Mouse (Mus musculus) kidney, postnatal 0 days (tissue): ENCODE results near the gene Chd4. TPM values are rescaled to one million over a fixed set of nuclear protein-coding genes. Genes with fewer than 3 reads are reported as not detected.

Experiments used
- ATAC-seq: fragments of 200-750 bp; cut with Nextera tagmentation; replicated peaks from 2 replicates; pipeline ENCODE4 v1.8.0; 2017; ENCODE audit warnings: low read depth, moderate number of reproducible peaks, moderate TSS enrichment, moderate library complexity; ENCODE audit not compliant: low FRiP score
- DNase-seq: peaks from one replicate; pipeline ENCODE4 v3.0.0-alpha.2; 2016; ENCODE audit warnings: low spot score
- H3K27ac ChIP-seq: fragments of 300-500 bp; sonication (generic); 2 replicates; pipeline ENCODE4 v1.5.1; 2014; ENCODE audit warnings: mild to moderate bottlenecking
- H3K27me3 ChIP-seq: fragments of 300-500 bp; sonication (generic); 2 replicates; pipeline ENCODE4 v1.6.1; 2014; ENCODE audit warnings: low read length, mixed read lengths; ENCODE audit not compliant: insufficient read depth
- H3K36me3 ChIP-seq: fragments of 300-500 bp; sonication (generic); 2 replicates; pipeline ENCODE4 v1.6.1; 2014; ENCODE audit warnings: low read length, mixed read lengths; ENCODE audit not compliant: insufficient read depth
- H3K4me1 ChIP-seq: fragments of 300-500 bp; sonication (generic); replicated peaks from 2 replicates; pipeline ENCODE4 v1.6.1; 2014; ENCODE audit warnings: antibody characterized with exemption, low read length, mixed read lengths; ENCODE audit not compliant: insufficient read depth
- H3K4me2 ChIP-seq: fragments of 300-500 bp; sonication (generic); 2 replicates; pipeline ENCODE4 v1.6.1; 2014; ENCODE audit warnings: mild to moderate bottlenecking, low read length, moderate library complexity, mixed read lengths
- H3K4me3 ChIP-seq: fragments of 300-500 bp; sonication (generic); replicated peaks from 2 replicates; pipeline ENCODE4 v1.5.1; 2014; ENCODE audit warnings: low read depth, low read length
- H3K9ac ChIP-seq: fragments of 300-500 bp; sonication (generic); 2 replicates; pipeline ENCODE4 v1.6.1; 2014; ENCODE audit warnings: low read depth, low read length
- H3K9me3 ChIP-seq: fragments of 300-500 bp; sonication (generic); replicated peaks from 2 replicates; pipeline ENCODE4 v1.6.1; 2016; ENCODE audit warnings: low read length, inconsistent platforms, mixed read lengths
- CTCF ChIP-seq: IDR thresholded peaks from 2 replicates; pipeline ENCODE4 v1.5.1; 2016; ENCODE audit warnings: antibody characterized with exemption, low read depth, mild to moderate bottlenecking, moderate library complexity
- WGBS: fragments of 180-500 bp; shearing (Covaris S2); extraction: QIAGEN DNeasy Blood & Tissue Kit; methylation state at CpG from one replicate; pipeline ENCODE4 v1.1.7; 2014; 5-methylcytosine and 5-hydroxymethylcytosine counted together
- microRNA-seq: library from miRNA; unstranded; fragments of <30 nt; microRNA quantifications from one replicate; pipeline ENCODE4, GENCODE M21; 2016
- polyA plus RNA-seq: library from polyadenylated mRNA; unstranded; fragments of >200 nt; fragmentation: Nextera tagmentation; extraction: Ambion mirVana; gene quantifications from 2 replicates; pipeline ENCODE4 v1.2.1, GENCODE M21; 2015

Chd4 gene
- polyA plus RNA-seq, 1 experiment from 2014 or later: 64.2 TPM

DNA sequence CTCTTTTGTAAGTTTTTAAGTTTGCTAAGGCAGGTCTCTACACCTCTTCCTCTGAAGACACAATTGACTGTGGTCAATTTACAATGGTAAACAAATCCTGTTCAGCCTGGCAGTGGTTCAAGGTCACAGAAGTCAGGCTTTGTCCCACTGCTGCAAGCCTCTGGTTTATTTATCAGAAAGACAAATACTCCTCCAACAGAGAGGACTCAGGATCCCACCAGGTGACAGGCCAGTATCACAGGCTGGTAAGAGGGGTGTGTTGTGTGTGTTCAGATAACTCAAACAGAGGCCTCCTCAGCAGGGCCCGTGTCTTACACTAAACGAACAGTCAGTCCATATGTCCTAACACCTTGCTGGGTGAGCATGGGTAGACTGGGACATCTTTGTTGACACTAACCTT is 76.7 kb downstream of the Chd4 start:
- DNase-seq: no peak
- WGBS: 83% methylated on average over 2 of the region's 2 CpGs
- Histone ChIP-seq H3K27ac (no peak overlapping the region), H3K4me2 (no peak overlapping the region), H3K4me1 (peaks cover 2% of the 10 kb centered on the region), H3K36me3 (peaks cover 76% of the 10 kb centered on the region), H3K27me3 (no peaks in the 10 kb centered on the region), H3K9me3 (no peaks in the 10 kb centered on the region), H3K9ac (no peak overlapping the region), H3K4me3 (no peak overlapping the region)
- no peak for ATAC-seq
- no peak for TF ChIP-seq CTCF

DNA sequence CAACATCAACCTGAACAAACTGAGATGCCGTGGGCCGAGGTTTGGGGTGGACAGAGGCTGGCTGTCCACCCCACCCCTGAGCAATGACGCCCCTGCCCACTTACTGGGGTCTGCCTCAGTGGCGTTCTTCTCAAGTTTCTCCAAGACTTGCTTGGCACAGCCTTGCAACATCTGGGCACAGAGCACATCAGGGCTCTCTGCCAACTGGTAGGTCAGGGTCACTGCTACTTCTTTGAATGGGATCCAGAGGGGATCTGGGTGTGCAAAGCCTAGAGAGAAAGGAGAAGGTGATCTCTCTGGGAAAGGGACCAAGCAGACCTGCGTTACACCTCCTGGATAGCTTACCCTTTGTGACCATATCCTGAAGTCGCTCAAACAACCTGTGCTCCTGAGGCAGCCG is 77.5 kb downstream of the Chd4 start:
- no peak for TF ChIP-seq CTCF
- 84% methylated on average over 7 of the region's 7 CpGs for WGBS
- H3K9ac ChIP-seq: no peak overlapping the region

DNA sequence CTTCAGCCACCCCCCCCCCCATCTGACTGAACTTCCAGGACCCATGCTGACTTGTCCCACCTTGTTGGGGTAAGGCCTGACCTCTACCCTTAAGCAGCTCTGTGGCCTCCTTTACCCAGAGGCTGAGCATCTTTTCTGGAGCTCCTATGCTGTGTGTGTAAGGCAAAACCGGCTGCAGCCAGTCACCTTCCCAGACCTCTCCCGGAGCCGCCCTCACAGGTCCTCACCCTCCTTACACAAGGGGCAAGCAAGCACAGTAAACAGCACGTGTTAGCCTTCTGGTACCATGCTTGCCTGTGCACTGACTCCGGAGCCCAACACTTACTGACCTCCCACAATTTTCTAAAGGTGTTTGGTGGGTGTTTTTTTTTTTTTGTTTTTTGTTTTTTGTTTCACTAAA is 79.7 kb downstream of the Chd4 start:
- Histone ChIP-seq H3K27ac (no peak overlapping the region), H3K4me3 (no peak overlapping the region), H3K27me3 (no peaks in the 10 kb centered on the region), H3K4me2 (no peak overlapping the region), H3K9me3 (no peaks in the 10 kb centered on the region), H3K36me3 (peaks cover 87% of the 10 kb centered on the region), H3K9ac (no peak overlapping the region), H3K4me1 (no peaks in the 10 kb centered on the region)
- no peak for TF ChIP-seq CTCF
- WGBS: 79% methylated on average over 5 of the region's 5 CpGs
- DNase-seq (no peak), ATAC-seq (no peak)

More for the DNA sequence above, 77.5 kb downstream of the Chd4 start:
- no peak overlapping the region for H3K27ac ChIP-seq
- H3K4me1 ChIP-seq: no peaks in the 10 kb centered on the region
- H3K36me3 ChIP-seq: peaks cover 83% of the 10 kb centered on the region
- no peak for ATAC-seq
- H3K4me2 ChIP-seq: no peak overlapping the region
- no peaks in the 10 kb centered on the region for H3K27me3 ChIP-seq
- DNase-seq: no peak
- H3K4me3 ChIP-seq: no peak overlapping the region
- H3K9me3 ChIP-seq: no peaks in the 10 kb centered on the region

GRCm38 (mm10) chr6:125179601-125180000 is 83.8 kb downstream of the Chd4 start:
- peaks cover 77% of the 10 kb centered on the region for H3K36me3 ChIP-seq
- DNase-seq: no peak
- no peaks in the 10 kb centered on the region for H3K4me1 ChIP-seq
- H3K9me3 ChIP-seq: no peaks in the 10 kb centered on the region
- ATAC-seq: no peak
- no peak overlapping the region for H3K4me2 ChIP-seq
- 91% methylated on average over 7 of the region's 7 CpGs for WGBS
- TF ChIP-seq CTCF: no peak
- H3K27me3 ChIP-seq: no peaks in the 10 kb centered on the region
- no peak overlapping the region for H3K9ac ChIP-seq
- no peak overlapping the region for H3K27ac ChIP-seq
- H3K4me3 ChIP-seq: no peak overlapping the region

Small RNAs within 50 kb of the gene (microRNA-seq; reads per million reads assigned to microRNA genes)
- gene Mir7045: not detected

Other genes starting within 250 kb of the Chd4 start
- gene P3h3, start 238.2 kb upstream of the Chd4 start, polyA plus RNA-seq: 14.7 and 14.8 TPM in 2 replicates
- gene Gpr162, start 232.0 kb upstream of the Chd4 start, polyA plus RNA-seq: 1.5 and 2.2 TPM in 2 replicates
- gene Cd4, start 207.8 kb upstream of the Chd4 start, polyA plus RNA-seq: 0.24 and 0.28 TPM in 2 replicates
- gene Lag3, start 184.3 kb upstream of the Chd4 start, polyA plus RNA-seq: 2.5 and 2.9 TPM in 2 replicates
- gene Ptms, start 175.9 kb upstream of the Chd4 start, polyA plus RNA-seq: 359 and 399 TPM in 2 replicates
- 348 and 352 TPM in 2 replicates for gene Mlf2, start 164.6 kb upstream of the Chd4 start, polyA plus RNA-seq
- 153 and 157 TPM in 2 replicates for gene Cops7a, start 130.4 kb upstream of the Chd4 start, polyA plus RNA-seq
- 2.0 and 2.1 TPM in 2 replicates for gene Pianp, start 99.3 kb upstream of the Chd4 start, polyA plus RNA-seq
- 11.3 and 11.4 TPM in 2 replicates for gene Zfp384, start 86.8 kb upstream of the Chd4 start, polyA plus RNA-seq
- 118 and 119 TPM in 2 replicates for gene Ing4, start 56.2 kb upstream of the Chd4 start, polyA plus RNA-seq
- 4.2 and 4.5 TPM in 2 replicates for gene Acrbp, start 46.3 kb upstream of the Chd4 start, polyA plus RNA-seq
- 0.29 and 0.30 TPM in 2 replicates for gene Lpar5, start 28.1 kb upstream of the Chd4 start, polyA plus RNA-seq
- gene Nop2, start 35.9 kb downstream of the Chd4 start, polyA plus RNA-seq: 41.1 and 43.2 TPM in 2 replicates
- 8.1 and 8.7 TPM in 2 replicates for gene Iffo1, start 49.3 kb downstream of the Chd4 start, polyA plus RNA-seq
- gene Gapdh, start 70.5 kb downstream of the Chd4 start, polyA plus RNA-seq: 1,529 and 1,548 TPM in 2 replicates
- gene Ncapd2, start 95.7 kb downstream of the Chd4 start, polyA plus RNA-seq: 43.8 and 48.0 TPM in 2 replicates
- gene Mrpl51, start 95.8 kb downstream of the Chd4 start, polyA plus RNA-seq: 275 and 288 TPM in 2 replicates
- gene Vamp1, start 119.6 kb downstream of the Chd4 start, polyA plus RNA-seq: 4.0 and 4.4 TPM in 2 replicates
- 6.3 and 7.2 TPM in 2 replicates for gene Tapbpl, start 135.9 kb downstream of the Chd4 start, polyA plus RNA-seq
- 0.93 and 1.2 TPM in 2 replicates for gene Cd27, start 141.0 kb downstream of the Chd4 start, polyA plus RNA-seq
- gene Tuba3a, start 190.1 kb downstream of the Chd4 start, polyA plus RNA-seq: 0.17 TPM in 1 of 2 replicates, not detected in the other
- 69.8 and 71.6 TPM in 2 replicates for gene Ltbr, start 217.9 kb downstream of the Chd4 start, polyA plus RNA-seq
- 19.9 and 22.7 TPM in 2 replicates for gene Scnn1a, start 224.7 kb downstream of the Chd4 start, polyA plus RNA-seq